Mouse (Mus musculus) liver, adult (tissue): ENCODE results near the gene Mrpl45.

Experiments used
- GATA4 ChIP-seq: IDR thresholded peaks from 2 replicates; pipeline ENCODE4 v1.6.1; 2014; ENCODE audit warnings: mild to moderate bottlenecking, low read length; ENCODE audit not compliant: insufficient replicate concordance

The Mrpl45 gene

DNA sequence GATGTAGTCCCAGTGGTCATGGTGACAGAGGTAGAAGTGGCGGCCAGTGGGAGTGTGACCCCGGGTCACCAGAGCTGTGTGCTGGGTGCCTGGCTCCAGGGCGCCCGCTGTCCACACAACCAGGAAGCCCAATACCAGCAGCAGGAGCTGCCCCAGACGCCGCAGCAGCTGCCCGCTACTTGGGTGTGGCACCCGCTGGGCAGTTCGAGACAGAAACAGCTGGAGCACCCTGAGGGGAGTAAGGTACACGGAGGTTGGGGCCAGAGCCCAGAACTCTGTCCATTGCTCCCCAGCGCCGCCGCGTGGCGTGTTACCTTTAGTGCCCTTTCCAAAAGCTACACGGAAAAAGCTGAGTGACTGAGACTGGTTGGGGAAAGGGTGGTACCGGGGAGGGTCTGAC lies 28.1 kb downstream of the Mrpl45 start:
- TF ChIP-seq GATA4: no peak

DNA sequence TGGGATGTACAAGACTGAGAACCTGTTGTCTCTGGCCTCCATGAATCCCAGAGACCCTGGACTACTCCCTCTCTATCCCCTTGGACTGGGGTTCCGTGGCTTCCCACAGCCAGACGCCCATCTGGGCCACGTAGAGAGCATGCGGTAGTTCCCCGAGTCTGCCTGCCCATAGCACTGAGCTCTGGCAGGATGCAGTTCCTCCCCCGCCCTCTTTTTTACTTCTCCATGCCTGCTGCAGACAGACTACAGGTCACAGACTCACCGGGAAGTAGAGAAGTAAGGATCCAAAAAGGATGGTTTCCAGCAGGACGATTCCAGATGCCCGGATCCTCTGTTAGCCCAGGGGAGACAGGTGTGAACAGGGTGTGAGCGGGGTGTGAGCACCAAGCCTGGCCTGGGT lies 29.9 kb downstream of the Mrpl45 start:
- no peak for TF ChIP-seq GATA4

DNA sequence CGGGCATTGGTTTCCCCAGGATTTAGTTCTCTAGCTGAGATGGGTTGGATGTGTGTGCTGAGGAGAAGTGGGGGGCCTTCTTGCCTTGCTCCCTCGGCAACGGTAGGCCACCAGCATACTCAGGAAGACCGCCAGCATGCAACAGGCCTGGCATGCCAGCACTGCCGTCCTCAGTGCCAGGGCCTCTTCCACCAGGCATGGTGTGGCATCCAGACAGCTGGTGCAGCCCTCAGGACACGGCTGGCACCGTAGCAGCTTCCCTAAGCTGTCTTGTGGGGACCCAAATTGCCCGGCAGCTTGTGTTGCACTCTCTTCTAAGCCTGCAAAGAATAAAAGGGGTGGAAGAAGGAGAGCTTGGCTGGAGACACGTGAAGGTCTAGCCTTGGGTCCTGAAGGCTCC lies 30.9 kb downstream of the Mrpl45 start:
- TF ChIP-seq GATA4: no peak

DNA sequence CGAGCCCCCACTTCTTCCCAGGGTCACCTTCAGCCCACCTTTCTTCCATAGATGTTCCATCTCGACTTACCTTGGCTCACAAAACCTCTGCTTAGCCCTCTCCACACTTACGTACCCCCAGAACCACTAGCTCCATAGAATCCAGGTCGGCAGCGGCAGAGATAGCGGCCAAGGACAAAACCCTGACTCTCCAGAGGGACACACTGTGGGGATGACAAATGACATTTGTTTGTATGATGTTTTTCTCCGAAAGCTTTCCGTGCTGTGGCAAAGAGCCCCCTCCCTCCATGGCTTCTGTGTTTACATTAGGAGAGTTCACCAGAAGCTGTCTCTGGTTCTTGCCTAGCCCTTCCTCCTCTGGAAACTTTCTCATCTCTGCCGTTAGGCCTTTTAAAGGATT lies 31.8 kb downstream of the Mrpl45 start:
- no peak for TF ChIP-seq GATA4

DNA sequence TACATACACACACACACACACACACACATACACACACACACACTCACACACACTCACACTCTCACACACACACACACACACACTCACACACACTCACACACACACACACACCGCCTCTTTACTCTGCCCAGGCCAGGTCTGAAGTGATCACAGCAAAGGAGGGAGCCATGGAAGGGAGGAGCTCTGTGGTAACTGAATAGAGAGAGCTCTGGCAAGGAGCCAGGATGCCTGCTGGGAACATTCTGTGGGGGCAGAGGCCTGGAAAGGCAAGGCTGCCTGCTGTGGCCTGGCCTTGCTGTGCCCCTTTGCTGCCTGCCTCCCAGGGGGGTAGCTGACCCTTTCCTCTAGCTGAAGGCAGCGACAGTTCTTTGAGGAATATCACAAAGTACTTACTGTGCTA lies 34.5 kb downstream of the Mrpl45 start:
- no peak for TF ChIP-seq GATA4

DNA sequence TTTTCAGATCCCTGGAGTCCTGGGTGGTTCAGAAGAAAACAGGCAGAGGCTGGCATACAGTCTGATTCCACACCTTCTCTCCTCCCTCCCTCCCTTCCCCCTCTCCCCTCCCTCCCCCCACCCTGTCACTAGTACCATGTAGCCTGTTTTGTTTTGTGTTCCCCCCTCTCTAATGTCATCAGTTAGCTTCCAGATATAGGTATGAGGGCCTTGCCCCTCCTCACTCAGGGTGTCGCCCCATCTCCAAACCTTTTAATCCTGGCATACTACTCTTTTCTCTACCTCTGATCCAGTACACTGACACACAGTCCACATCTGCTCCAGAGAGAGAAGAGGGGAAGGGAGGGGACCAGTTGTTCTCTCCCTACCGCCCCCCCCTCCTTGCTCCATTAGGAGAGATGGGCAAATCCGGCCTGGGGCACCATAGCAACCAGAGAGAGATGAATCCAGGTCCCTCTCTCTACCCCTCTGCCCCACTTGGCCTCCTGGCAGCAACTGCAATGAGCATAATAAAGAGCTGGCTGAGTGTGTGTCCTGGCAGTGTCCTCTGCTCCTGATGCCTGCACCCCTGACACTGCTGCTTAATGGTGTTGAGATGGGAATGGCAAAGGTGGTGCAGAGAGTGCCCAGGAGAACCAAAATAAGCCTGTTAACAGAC lies 36.6 kb downstream of the Mrpl45 start, which contains the start of gene Gpr179:
Gpr179 (minus strand) TSS at position 51 of the 658 bp plus-strand sequence.
- TF ChIP-seq GATA4: no peak

DNA sequence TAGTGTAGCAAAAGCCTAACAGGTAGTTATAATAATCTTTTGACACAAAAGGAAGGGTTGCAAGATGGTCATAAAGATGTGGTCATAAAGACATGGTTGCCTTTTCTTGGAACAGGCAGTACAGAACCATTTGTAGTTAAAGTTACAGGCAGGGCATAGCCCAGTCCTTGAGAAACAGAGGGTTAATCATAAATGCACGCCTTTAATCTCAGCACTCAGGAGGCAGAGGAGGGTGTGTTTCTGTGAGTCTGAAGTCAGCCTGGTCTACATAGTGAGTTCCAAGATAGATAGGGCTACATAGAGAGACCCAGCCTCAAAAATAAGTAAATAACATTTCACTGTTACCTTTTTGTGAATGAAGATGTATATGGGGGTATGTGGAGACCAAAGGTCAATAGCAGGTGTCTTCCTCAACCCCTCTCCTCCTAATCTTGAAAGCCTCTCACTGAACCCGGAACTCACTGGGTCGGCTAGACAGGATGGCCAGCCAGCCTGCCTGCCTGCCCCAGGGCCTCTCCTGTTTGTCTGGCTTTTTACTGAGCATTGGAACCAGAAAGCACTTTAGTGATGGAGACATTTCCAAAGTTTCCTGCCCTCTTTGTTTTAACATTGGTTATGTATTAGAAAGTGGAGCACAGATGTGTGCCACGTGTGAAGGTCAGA lies 37.5 kb downstream of the Mrpl45 start:
- no peak for TF ChIP-seq GATA4

DNA sequence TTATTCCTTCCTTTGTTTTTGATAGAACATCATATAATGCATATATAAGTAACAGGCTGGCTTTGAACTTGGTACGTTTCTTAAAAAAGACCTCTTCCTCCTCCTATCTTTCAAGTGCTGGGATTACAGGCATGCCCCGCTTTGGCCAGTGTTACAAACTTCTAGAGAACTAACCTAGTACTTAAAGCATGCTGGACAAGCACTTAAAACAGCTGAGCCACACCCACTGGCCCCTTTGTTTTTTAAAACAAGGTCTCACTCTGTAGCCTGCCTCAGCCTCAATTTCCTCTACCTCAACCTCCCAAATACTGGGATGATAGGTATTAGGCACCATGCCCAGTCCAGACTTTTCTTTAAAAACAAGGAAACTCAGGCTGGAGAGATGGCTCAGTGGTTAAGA lies 39.1 kb downstream of the Mrpl45 start:
- TF ChIP-seq GATA4: no peak

DNA sequence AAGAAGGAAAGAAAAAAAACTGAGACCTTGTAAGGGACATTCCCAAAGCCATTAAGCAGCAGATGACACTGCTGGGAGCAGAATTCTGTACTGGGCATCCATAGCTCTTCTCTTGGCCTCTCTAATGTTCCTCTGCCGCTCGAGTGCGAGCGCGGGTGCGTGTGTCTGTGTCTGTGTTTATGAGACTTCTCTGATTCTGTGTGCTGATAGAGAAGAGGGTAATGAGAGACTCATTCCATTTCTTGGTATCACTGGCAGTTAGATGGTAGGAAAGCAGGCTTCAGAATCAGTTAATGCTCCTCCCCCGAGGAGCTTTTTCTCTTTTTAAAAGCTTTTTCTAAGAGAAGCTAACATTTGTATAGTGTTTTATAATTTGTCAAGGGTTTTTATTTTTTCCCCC lies 39.7 kb downstream of the Mrpl45 start:
- TF ChIP-seq GATA4: no peak

DNA sequence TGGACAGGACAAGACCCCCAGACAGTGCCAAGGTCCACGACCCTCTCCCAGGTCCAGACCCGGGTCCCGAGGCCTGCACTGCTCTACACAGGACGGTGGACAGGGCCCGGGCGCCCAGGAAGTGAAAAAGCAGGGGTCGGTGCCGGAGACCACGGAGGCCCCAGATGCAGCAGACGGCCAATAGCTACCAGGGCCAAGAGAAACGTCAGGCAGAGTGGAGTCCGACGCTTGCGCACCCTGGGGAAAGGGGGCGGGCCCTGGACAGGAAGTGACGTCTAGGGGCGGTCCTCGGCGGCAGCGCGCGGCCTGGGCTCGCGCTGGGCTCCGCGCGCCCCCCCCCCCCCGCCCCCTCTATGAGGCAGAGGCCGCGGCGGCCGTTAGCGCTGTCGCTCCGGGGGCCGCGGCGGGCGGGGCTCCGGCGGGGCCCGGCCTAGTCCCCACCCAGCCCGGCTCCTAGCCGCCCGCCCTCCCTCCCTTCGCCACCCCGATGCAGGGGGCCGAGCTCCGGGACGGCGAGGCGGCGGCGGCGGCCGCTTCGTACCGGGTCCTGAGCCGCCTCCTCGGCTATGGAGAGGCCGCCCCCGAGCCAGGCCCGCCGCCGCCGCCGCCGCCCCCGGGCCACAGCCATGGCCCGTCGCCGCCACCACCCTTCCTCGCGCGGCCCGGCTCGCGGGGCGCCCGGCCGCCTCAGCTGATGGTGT lies 46.6 kb downstream of the Mrpl45 start, which contains the start of gene Socs7:
Socs7 (plus strand) TSS at position 604 of the 701 bp plus-strand sequence.
- no peak for TF ChIP-seq GATA4

DNA sequence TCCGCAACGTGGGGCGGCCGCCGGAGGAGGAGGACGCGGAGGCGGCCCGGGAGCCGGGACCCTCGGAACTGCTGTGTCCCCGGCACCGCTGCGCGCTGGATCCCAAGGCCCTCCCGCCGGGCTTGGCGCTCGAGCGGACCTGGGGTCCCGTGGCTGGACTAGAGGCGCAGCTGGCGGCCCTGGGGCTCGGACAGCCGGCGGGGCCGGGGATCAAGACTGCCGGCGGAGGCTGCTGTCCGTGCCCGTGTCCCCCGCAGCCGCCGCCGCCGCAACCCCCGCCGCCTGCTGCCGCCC lies 47.1 kb downstream of the Mrpl45 start:
- no peak for TF ChIP-seq GATA4

DNA sequence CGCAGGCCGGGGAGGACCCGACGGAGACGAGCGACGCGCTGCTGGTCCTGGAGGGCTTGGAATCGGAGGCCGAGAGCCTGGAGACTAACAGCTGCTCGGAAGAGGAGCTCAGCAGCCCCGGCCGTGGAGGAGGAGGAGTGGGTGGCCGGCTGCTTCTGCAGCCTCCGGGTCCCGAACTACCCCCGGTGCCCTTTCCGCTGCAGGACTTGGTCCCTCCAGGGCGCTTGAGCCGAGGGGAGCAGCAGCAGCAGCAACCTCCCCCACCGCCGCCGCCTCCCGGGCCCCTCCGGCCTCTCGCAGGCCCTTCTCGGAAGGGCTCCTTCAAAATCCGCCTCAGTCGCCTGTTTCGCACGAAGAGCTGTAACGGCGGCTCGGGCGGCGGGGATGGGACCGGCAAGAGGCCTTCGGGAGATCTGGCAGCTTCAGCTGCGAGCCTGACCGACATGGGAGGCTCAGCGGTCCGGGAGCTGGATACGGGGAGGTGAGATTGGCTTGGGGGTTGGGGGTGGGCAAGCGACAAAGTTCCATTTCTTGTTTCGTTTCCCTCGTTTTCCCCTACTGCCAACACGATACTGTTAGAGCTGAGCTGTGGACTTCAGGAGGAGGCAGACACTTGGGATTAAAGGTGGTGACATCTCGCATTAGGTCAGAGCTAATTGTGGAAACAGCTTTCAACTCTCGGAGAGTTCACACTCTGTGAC lies 47.6 kb downstream of the Mrpl45 start:
- TF ChIP-seq GATA4: no peak

DNA sequence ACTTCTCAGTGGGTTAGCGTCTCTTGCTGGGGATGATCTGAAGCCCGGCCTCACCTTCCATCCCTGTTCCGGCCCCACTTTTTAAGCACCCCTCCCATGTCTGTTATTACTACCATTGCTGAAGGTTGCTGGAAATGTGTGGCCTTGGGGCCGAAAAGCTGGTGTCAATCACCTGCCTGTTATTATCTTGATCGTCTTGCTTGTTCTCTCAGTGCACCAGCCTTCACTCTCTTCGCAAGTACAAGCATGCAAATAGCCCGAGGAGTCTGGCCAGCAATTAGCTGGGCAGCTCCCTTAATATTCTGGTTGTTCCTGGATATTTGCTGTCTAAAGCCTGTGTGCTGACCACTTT lies 48.1 kb downstream of the Mrpl45 start:
- no peak for TF ChIP-seq GATA4

DNA sequence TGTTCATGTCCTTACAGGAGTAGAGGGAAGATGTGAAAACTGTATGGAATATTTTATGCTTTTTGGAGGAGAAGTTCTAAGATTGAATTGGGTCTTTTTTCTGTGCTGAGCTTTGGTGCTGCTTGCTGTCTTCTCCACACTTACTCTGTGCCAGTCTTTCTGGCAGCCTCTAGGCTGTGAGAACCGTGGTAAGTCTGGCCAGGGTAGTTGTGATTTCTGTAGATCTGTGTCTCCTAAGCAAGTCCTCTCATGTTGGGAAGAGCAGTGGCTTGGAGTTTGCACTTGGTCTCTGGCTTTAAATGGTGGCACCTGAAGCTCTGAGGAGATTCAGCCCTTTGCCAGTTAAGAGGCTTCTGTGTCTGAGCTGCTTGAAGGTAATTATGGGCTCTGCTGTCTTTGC lies 50.0 kb downstream of the Mrpl45 start:
- no peak for TF ChIP-seq GATA4

DNA sequence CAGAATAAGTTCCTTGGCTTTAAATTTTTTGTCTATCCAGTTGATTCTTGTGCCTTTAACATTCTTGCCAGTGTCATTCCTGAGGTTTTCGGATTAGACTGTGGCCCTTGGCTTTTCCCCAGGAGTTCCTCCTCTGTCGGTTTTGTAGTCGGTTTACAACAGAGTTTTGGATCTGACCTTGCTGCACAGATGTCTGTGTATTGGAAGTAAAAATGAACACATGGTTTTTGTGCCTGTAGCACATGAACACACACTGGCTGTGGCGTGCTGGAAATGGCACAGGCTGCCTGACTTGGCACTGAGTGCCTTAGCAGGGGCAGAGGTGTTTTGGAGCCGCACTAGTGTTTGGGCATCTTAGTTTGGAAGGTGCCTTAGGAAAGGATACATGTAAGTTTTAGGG lies 53.0 kb downstream of the Mrpl45 start:
- no peak for TF ChIP-seq GATA4
